Comparison of ENCODE assay signal across 13 mouse cellular contexts in the genomic region with DNA sequence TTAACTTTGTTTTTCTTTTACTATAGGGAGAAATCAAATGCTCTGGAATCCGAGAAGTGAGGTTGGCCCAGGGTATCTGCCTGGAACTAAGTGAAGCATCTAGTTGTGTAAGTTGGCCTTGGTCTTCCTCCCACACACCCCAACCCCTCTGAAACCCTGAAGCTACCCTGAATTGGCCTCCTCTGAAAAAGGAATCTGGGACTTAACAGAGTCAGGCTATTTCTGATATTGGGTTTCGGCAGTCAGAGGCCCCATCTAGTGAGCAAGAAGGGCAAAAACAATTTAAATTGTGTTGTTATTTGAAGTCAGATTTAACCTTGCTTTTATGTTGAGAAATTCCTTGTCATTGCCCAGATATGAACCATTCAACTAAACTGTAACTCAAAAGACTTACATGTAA. TPM values are rescaled to one million over a fixed set of nuclear protein-coding genes. Genes with fewer than 3 reads are reported as not detected.
DNase-seq lines count a peak whose midpoint lies in the region; ATAC-seq lines count a peak whose summit lies in the region.
"Had no signal": no experiment of that assay in that cellular context is flagged by ENCODE, and none has a peak within 500 bp of the region (broad histone marks: within the 10 kb centered on the region; RNA-seq: fewer than 3 reads in every experiment).

No protein-coding gene starts in this region.

- no peaks in the 10 kb centered on the region for H3K36me3 ChIP-seq in kidney, embryonic 16.5 days (ENCODE audit: insufficient read depth, low read length)
- H3K36me3 ChIP-seq: limb, embryonic 12.5 days; neural tube, embryonic 13.5 days had no signal

- no peaks in the 10 kb centered on the region for H3K9me3 ChIP-seq in kidney, embryonic 16.5 days (ENCODE audit: low read length)
- H3K9me3 ChIP-seq: limb, embryonic 12.5 days; megakaryocyte, embryonic 14.5 days; neural tube, embryonic 13.5 days had no signal

- H3K27ac ChIP-seq in kidney, embryonic 16.5 days (ENCODE audit: low read length) = no peak overlapping the region
- H3K27ac ChIP-seq: limb, embryonic 12.5 days; neural tube, embryonic 13.5 days had no signal

- no peaks in the 10 kb centered on the region for H3K27me3 ChIP-seq in kidney, embryonic 16.5 days (ENCODE audit: insufficient read depth, low read length)
- H3K27me3 ChIP-seq: limb, embryonic 12.5 days; megakaryocyte, embryonic 14.5 days; neural tube, embryonic 13.5 days had no signal

- no peak overlapping the region for H3K9ac ChIP-seq in kidney, embryonic 16.5 days (replicated peaks; ENCODE audit: low read length)
- H3K9ac ChIP-seq: limb, embryonic 12.5 days; neural tube, embryonic 13.5 days had no signal

- peak; percentile 57; the same call in 1 of the 2 replicates for ATAC-seq in kidney, embryonic 16.5 days (ENCODE audit: low FRiP score, low TSS enrichment)
- ATAC-seq in megakaryocyte progenitor cell, adult 5-6 weeks (replicated peaks; ENCODE audit: poor library complexity) = peak; percentile 45

- intact Hi-C loops in gastrocnemius, postnatal 36 days (cut with DNase I) = loop anchor here (10.0 kb wide), 1 partner anchor 326 kb away; no protein-coding TSS in a partner anchor

- WGBS in kidney, embryonic 16.5 days = 28% methylated on average over 2 of the region's 2 CpGs

- peak; percentile 17 to 19 for DNase-seq in cerebellum, postnatal 14 days
- no peak for DNase-seq in cerebellum, postnatal 4 days (ENCODE audit: low spot score in 2 of 2)
- DNase-seq in kidney, adult 11 months = no peak
- peak; percentile 20 for DNase-seq in ovary, postnatal 36 days (ENCODE audit: low spot score)
- DNase-seq in ovary, postnatal 10 days (ENCODE audit: low spot score) = no peak
- no peak for DNase-seq in gastrocnemius, postnatal 36 days
- DNase-seq: kidney, adult 9 months; thymus, adult 18-20 months had no signal

- no peak overlapping the region for H3K4me2 ChIP-seq in kidney, embryonic 16.5 days (replicated peaks; ENCODE audit: low read depth, low read length)
- H3K4me2 ChIP-seq: limb, embryonic 12.5 days; neural tube, embryonic 13.5 days had no signal

- no peak overlapping the region for H3K4me3 ChIP-seq in kidney, embryonic 16.5 days (ENCODE audit: low read length)
- H3K4me3 ChIP-seq: limb, embryonic 12.5 days; megakaryocyte, embryonic 14.5 days; neural tube, embryonic 13.5 days had no signal

- H3K4me1 ChIP-seq in kidney, embryonic 16.5 days (ENCODE audit: insufficient read depth, low read length) = no peaks in the 10 kb centered on the region
- H3K4me1 ChIP-seq: limb, embryonic 12.5 days; neural tube, embryonic 13.5 days had no signal

RNA-seq across cellular contexts. Expression of gene Cd34, which starts 12.3 kb away (rescaled TPM):
- 106 and 114 TPM in 2 replicates for polyA plus RNA-seq in kidney, embryonic 16.5 days (2015; fragmentation: Nextera tagmentation; extraction: Ambion mirVana)
- total RNA-seq in megakaryocyte progenitor cell, adult 5-6 weeks (2015) = 177 and 202 TPM in 2 replicates
- total RNA-seq in megakaryocyte progenitor cell, adult 5-6 weeks (2017) = 240 and 266 TPM in 2 replicates
- total RNA-seq in gastrocnemius, postnatal 36 days (2021) = 10 to 100 TPM; 39.8 to 41.4 TPM

Comparison
In these comparisons a context has a peak if more than half of its experiments do, and no peak if none do; other contexts are left out.
1. DNase-seq: peak in cerebellum, postnatal 14 days (2 of 2) and ovary, postnatal 36 days (single experiment); none in cerebellum, postnatal 4 days (0 of 2), kidney, adult 11 months (single experiment), ovary, postnatal 10 days (single experiment) and gastrocnemius, postnatal 36 days (0 of 2).
2. RNA of gene Cd34, which starts 12.3 kb away (total RNA-seq): 177 to 266 TPM in megakaryocyte progenitor cell, adult 5-6 weeks; 39.8 to 41.4 TPM in gastrocnemius, postnatal 36 days; every median in the first group is over 4 times any median in the second.